Mouse (Mus musculus) thymus, adult 2 months (tissue): ENCODE data around the gene Lad1. TPM values are rescaled to one million over a fixed set of nuclear protein-coding genes. Genes with fewer than 3 reads are reported as not detected.

ENCODE experiments used
- DNase-seq: peaks from one replicate; pipeline ENCODE4 v3.0.0; 2021
- H3K27ac ChIP-seq: fragments of 200-500 bp; 2 replicates; pipeline ENCODE4 v1.5.1; 2012; ENCODE audit warnings: low read length, control low read depth; ENCODE audit not compliant: control insufficient read depth, insufficient read depth
- H3K27me3 ChIP-seq: fragments of 200-500 bp; 2 replicates; pipeline ENCODE4 v1.6.1; 2012; ENCODE audit warnings: mild to moderate bottlenecking, low read length, moderate library complexity, mixed read lengths; ENCODE audit not compliant: control insufficient read depth, insufficient read depth
- H3K36me3 ChIP-seq: fragments of 200-500 bp; 2 replicates; pipeline ENCODE4 v1.6.1; 2012; ENCODE audit warnings: mild to moderate bottlenecking, low read length, moderate library complexity; ENCODE audit not compliant: control insufficient read depth, insufficient read depth
- H3K4me1 ChIP-seq: fragments of 200-500 bp; replicated peaks from 2 replicates; pipeline ENCODE4 v1.6.1; 2012; ENCODE audit warnings: low read length; ENCODE audit not compliant: control insufficient read depth, insufficient read depth
- H3K4me3 ChIP-seq: fragments of 200-500 bp; 2 replicates; pipeline ENCODE4 v1.5.1; 2012; ENCODE audit warnings: mild to moderate bottlenecking, low read length, control low read depth, moderate library complexity; ENCODE audit not compliant: control insufficient read depth, insufficient read depth
- CTCF ChIP-seq: fragments of 200-500 bp; IDR thresholded peaks from 2 replicates; pipeline ENCODE4 v1.5.1; 2012; ENCODE audit warnings: mild to moderate bottlenecking, control low read depth, low read length, moderate library complexity, borderline replicate concordance; ENCODE audit not compliant: control insufficient read depth, poor library complexity, insufficient read depth; ENCODE audit errors: extremely low read depth
- POLR2A ChIP-seq: fragments of 200-500 bp; IDR thresholded peaks from 2 replicates; pipeline ENCODE4 v1.6.1; 2012; ENCODE audit warnings: mild to moderate bottlenecking, low read length, control low read depth, moderate library complexity; ENCODE audit not compliant: control insufficient read depth, poor library complexity, insufficient read depth; ENCODE audit errors: extremely low read depth
- WGBS: fragments of 180-500 bp; shearing (Covaris S2); methylation state at CpG from one replicate; pipeline ENCODE4 v1.1.7; 2018; 5-methylcytosine and 5-hydroxymethylcytosine counted together
- polyA plus RNA-seq: library from polyadenylated mRNA; depleted of rRNA; stranded (reverse); fragments of >200 nt; gene quantifications from 2 replicates; pipeline ENCODE4 v1.2.3, GENCODE M21; 2012

Lad1 gene
- polyA plus RNA-seq, 1 experiment, result 38.7 TPM

DNA sequence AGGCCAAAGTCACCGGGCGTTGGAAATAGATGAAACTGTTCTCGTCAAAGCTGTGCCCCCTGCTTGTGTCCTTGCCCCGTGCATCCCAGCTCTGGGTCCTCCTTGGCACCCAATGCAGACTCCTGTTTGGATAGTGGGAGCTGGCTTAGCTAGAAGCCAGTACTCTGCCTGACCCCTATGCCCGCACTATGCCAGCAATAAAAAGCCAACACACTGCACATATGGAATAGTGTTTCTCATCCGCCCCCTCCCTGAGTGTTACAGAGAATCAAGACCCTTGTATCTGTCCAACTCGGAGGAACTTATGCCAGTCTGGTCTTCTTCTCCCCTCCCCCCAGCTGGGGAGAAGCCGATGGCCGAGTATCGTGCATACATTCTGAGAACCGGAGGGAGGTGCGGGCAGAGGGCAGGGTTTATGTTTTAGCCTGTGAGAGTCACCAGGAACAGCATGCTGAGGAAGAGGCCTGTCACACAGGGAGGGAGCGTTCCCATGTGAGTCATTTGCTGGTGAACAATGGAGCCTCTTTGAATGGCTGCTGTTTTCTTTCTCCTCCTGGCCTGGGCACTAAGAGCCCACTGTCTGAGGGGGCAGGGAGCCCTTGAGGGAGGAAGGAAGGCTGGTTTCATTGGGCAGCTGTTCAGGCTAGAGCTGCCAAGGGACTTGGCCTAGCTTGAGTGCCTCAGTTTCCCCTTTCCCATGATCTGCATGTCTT, 33.8 kb downstream of the Lad1 start:
- Histone ChIP-seq H3K27me3 (no peaks in the 10 kb centered on the region), H3K4me3 (no peak overlapping the region), H3K36me3 (no peaks in the 10 kb centered on the region), H3K27ac (no peak overlapping the region), H3K4me1 (no peaks in the 10 kb centered on the region)
- WGBS, result 86% methylated on average over 13 of the region's 13 CpGs
- DNase-seq, result no peak
- no peak for TF ChIP-seq CTCF
- no peak for TF ChIP-seq POLR2A

DNA sequence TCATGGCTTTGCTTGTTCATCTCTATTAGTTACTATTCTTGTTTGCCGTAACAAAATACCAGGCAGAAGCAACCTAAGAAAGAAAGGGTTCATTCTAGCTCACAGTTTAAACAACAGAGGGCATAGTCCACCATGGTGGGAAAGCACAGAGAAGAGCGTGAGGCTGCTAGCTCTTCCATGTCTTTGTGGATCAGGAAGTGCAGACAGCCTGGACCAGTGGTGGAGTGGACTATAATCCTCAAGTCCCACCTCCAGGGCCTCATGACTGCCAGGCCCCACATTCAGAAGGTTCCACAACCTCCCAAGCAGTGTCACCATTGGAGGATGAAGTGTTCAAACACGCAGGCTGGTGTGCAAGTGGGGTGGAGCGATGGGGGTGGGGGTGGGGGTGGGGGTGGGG, 34.8 kb downstream of the Lad1 start:
- WGBS, result 97% methylated on average over 4 of the region's 4 CpGs
- TF ChIP-seq POLR2A (no peak), CTCF (no peak)
- H3K36me3 ChIP-seq, result no peaks in the 10 kb centered on the region
- no peak overlapping the region for H3K27ac ChIP-seq
- DNase-seq, result no peak
- no peaks in the 10 kb centered on the region for H3K4me1 ChIP-seq
- no peak overlapping the region for H3K4me3 ChIP-seq
- H3K27me3 ChIP-seq, result no peaks in the 10 kb centered on the region

DNA sequence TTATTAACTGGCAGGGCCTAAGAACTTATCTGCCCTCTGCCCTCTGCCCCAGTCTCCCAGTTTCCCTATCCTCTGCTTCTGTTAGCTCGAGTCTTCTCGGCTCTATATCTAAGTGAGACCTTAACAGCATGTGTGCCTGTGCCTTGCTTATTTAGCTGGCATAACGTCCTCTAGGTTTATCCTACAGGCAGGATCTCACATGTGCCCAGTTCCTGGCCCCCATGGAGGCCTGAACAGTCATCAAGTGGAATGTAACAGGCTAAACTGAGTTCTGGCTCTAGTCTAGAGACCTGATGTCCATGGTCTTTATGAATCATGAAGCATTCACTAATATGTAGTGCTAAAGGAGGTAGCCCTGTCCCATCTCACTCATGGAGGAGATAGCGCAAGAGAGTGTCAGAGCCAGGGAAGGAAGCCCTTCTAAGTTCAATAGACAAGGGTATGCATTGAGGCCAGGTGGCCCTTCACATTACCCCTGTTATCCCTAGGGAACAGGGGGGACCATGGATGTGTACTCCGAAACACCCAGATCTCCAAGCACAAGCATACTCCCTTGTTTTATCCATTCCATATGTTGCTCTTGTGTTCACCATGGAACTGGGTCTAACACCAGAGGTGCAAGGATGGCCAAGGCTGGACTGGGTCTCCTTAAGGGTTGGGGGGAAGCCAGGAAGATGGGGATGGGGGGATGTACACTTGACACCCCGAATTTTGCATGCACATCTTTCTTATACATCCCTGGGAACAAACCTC, 36.4 kb downstream of the Lad1 start:
- no peaks in the 10 kb centered on the region for H3K4me1 ChIP-seq
- H3K27ac ChIP-seq, result no peak overlapping the region
- H3K4me3 ChIP-seq, result no peak overlapping the region
- WGBS, result 96% methylated on average over 6 of the region's 6 CpGs
- H3K27me3 ChIP-seq, result no peaks in the 10 kb centered on the region
- no peaks in the 10 kb centered on the region for H3K36me3 ChIP-seq
- TF ChIP-seq CTCF (no peak), POLR2A (no peak)
- no peak for DNase-seq

DNA sequence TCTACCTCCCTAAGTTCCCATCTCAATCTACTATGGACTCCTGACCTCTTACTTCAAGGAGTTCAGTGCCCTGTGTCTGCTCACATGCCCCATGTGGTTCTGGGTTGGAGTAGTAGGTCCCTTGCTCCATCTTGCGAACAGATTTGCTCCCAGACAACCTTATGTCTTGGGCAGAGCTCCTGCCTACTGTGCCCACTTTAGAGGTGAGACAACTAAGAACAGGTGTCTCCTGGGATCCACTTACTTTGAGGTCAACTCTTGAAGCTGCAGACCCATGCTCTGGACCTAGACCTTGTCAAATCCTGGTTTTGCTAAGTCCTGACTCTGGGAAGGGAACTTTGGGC, 36.9 kb downstream of the Lad1 start:
- no peaks in the 10 kb centered on the region for H3K4me1 ChIP-seq
- TF ChIP-seq CTCF (no peak), POLR2A (no peak)
- WGBS, result 100% methylated on average over 1 of the region's 1 CpGs
- H3K4me3 ChIP-seq, result no peak overlapping the region
- H3K27me3 ChIP-seq, result no peaks in the 10 kb centered on the region
- H3K27ac ChIP-seq, result no peak overlapping the region
- DNase-seq, result no peak
- no peaks in the 10 kb centered on the region for H3K36me3 ChIP-seq

DNA sequence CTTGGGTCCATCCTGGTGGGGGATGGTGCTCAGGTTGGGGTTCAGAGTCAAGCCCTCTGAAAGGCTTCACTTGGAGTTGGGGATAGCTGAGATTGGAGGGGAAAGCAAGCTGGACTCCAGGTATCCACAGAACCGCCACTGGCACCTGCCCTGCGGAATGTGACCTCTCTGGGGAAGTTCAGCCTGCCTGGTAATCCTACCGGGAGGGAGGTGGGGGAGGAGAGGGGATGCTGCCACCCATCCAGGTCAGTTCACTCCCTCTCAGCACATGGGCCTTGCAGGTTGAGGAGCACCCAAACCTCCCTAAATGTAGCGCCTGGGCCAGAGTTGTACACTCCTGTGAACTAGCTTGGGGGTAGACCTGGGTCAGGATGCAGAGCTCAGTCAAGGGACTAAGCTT, 37.7 kb downstream of the Lad1 start:
- TF ChIP-seq CTCF (no peak), POLR2A (no peak)
- 98% methylated on average over 4 of the region's 4 CpGs for whole genome bisulfite sequencing
- no peaks in the 10 kb centered on the region for H3K36me3 ChIP-seq
- no peak overlapping the region for H3K27ac ChIP-seq
- H3K4me3 ChIP-seq, result no peak overlapping the region
- no peak for DNase-seq
- no peaks in the 10 kb centered on the region for H3K27me3 ChIP-seq
- H3K4me1 ChIP-seq, result no peaks in the 10 kb centered on the region

DNA sequence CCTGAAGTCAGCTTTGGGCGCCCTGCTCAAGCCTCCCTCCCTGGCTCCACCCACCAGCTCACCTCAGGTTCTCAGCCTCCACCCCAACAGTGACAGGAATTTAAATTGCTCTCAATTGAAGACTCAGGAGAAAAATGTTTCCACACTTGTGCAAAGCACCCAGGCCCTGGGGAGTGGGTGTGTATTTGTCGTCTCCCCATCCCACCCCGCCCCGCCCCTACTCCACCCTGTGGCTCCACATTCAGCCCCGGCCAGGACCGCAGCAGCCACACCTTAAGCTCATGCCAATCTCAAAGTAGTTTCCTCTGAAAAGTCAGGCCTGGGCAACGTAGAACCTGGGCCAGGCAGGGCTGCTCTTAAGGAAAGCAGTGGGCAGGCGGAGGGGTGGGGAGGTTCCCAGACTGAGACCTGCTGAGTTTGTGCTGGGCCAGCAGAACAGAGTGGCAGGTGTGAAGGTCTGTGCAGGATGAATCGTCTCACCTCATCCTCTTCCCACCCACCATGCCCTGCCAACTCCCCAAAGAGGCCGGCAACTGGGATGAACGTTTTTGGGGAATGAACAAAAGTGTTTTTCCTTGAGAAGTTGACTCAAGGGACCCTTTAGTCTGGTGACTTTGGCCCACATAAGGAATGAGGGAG, 38.9 kb downstream of the Lad1 start:
- H3K4me1 ChIP-seq, result no peaks in the 10 kb centered on the region
- H3K27me3 ChIP-seq, result no peaks in the 10 kb centered on the region
- TF ChIP-seq POLR2A (no peak), CTCF (no peak)
- 87% methylated on average over 11 of the region's 11 CpGs for WGBS
- H3K27ac ChIP-seq, result no peak overlapping the region
- no peak overlapping the region for H3K4me3 ChIP-seq
- no peak for DNase-seq
- H3K36me3 ChIP-seq, result no peaks in the 10 kb centered on the region

DNA sequence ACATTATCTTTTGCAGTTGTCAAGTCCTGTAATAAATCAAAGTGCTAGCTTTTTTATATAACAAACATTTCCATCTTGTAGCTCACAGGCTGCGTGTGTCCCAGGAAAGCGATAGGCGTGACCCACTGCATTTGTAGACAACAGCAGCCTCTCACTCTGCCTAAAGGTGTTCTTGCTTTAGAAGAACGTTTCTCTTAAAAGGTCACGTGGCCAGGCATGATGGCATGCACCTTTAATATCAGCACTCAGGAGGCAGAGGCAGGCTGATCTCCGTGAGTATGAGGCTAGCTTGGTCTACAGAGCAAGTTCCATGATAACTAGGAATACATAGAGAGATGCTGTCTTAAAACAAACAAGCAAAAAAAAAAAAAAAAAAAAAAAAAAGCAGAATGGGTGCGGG, 40.1 kb downstream of the Lad1 start:
- Histone ChIP-seq H3K4me3 (no peak overlapping the region), H3K27me3 (no peaks in the 10 kb centered on the region), H3K27ac (no peak overlapping the region), H3K4me1 (no peaks in the 10 kb centered on the region), H3K36me3 (no peaks in the 10 kb centered on the region)
- WGBS, result 95% methylated on average over 7 of the region's 7 CpGs
- no peak for DNase-seq
- TF ChIP-seq POLR2A (no peak), CTCF (no peak)
